Mouse (Mus musculus) heart, embryonic 13.5 days (tissue): ENCODE measurements around the gene Map2k6. TPM values are rescaled to one million over a fixed set of nuclear protein-coding genes. Genes with fewer than 3 reads are reported as not detected.

Source experiments
- ATAC-seq: fragments of 200-750 bp; cut with Nextera tagmentation; 2 replicates; pipeline ENCODE4 v1.8.0; 2017; ENCODE audit warnings: moderate TSS enrichment; ENCODE audit not compliant: insufficient number of reproducible peaks, low FRiP score, low TSS enrichment; ENCODE audit errors: extremely low read depth
- H3K27ac ChIP-seq: fragments of 300-500 bp; sonication (generic); replicated peaks from 2 replicates; pipeline ENCODE4 v1.5.1; 2015; ENCODE audit warnings: moderate library complexity, mild to moderate bottlenecking, inconsistent platforms
- H3K27me3 ChIP-seq: fragments of 300-500 bp; sonication (generic); replicated peaks from 2 replicates; pipeline ENCODE4 v1.6.1; 2015; ENCODE audit warnings: mild to moderate bottlenecking, inconsistent platforms
- H3K36me3 ChIP-seq: fragments of 300-500 bp; sonication (generic); 2 replicates; pipeline ENCODE4 v1.6.1; 2015; ENCODE audit warnings: mild to moderate bottlenecking, inconsistent platforms
- H3K4me1 ChIP-seq: fragments of 300-500 bp; sonication (generic); 2 replicates; pipeline ENCODE4 v1.6.1; 2015; ENCODE audit warnings: inconsistent platforms
- H3K4me2 ChIP-seq: fragments of 300-500 bp; sonication (generic); 2 replicates; pipeline ENCODE4 v1.6.1; 2015; ENCODE audit warnings: inconsistent platforms, mild to moderate bottlenecking, moderate library complexity
- H3K4me3 ChIP-seq: fragments of 300-500 bp; sonication (generic); 2 replicates; pipeline ENCODE4 v1.5.1; 2015; ENCODE audit warnings: moderate library complexity, mild to moderate bottlenecking, inconsistent platforms
- H3K9ac ChIP-seq: fragments of 300-500 bp; sonication (generic); 2 replicates; pipeline ENCODE4 v1.6.1; 2015; ENCODE audit warnings: inconsistent platforms, mild to moderate bottlenecking, moderate library complexity
- H3K9me3 ChIP-seq: fragments of 300-500 bp; sonication (generic); 2 replicates; pipeline ENCODE4 v1.6.1; 2016; ENCODE audit warnings: inconsistent platforms
- WGBS: fragments of 180-500 bp; shearing (Covaris S2); methylation state at CpG from one replicate; pipeline ENCODE4 v1.1.7; 2015; ENCODE audit warnings: mixed read lengths; 5-methylcytosine and 5-hydroxymethylcytosine counted together
- polyA plus RNA-seq: library from polyadenylated mRNA; unstranded; fragments of >200 nt; fragmentation: Nextera tagmentation; extraction: Ambion mirVana; gene quantifications from 2 replicates; pipeline ENCODE4 v1.2.1, GENCODE M21; 2015

Map2k6 gene
- polyA plus RNA-seq, 1 experiment from 2014 or later: 14.4 TPM

DNA sequence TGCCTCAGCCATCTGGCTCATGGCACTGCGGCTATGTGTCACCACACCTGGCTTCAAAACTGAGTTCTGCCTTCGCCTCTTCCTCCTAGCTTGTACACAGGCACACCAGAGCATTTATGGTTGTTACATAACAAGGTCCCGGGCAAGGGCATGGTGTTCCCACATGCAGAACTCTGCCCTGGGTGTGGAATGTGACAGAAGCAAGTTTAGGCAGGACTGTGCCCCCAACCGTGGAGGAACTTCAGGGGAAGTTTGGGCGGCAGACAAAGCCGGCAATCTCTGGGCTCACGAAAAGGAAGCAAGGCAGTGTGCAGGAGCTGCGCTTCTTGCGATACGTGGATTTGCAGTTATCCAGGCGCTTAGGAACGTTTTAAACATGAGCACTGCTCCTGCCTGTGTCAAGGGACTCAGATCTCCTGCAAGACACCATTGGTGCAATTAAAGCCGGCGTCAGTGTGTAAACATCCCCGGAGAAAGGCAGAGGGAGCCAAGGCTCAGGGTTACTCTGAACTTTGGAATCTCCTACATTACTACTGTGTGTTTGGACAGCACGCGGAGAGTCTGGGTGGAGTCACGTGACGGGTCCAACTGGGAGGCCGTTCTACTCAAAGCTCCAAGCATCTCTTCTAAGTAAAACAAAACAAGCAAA, 19.1 kb upstream of the Map2k6 start:
- Histone ChIP-seq H3K9ac (peak overlapping the region; percentile 76), H3K36me3 (no peaks in the 10 kb centered on the region), H3K4me2 (peak overlapping the region; percentile 83), H3K4me1 (peaks cover 6% of the 10 kb centered on the region), H3K27ac (0 out of 2 replicates have a peak overlapping the region, but pooled peaks have one; percentile 31), H3K4me3 (peak overlapping the region; percentile 48), H3K27me3 (no peaks in the 10 kb centered on the region), H3K9me3 (no peaks in the 10 kb centered on the region)
- peak; percentile 61; the same call in 1 of the 2 replicates for ATAC-seq
- 10% methylated on average over 20 of the region's 20 CpGs for WGBS

DNA sequence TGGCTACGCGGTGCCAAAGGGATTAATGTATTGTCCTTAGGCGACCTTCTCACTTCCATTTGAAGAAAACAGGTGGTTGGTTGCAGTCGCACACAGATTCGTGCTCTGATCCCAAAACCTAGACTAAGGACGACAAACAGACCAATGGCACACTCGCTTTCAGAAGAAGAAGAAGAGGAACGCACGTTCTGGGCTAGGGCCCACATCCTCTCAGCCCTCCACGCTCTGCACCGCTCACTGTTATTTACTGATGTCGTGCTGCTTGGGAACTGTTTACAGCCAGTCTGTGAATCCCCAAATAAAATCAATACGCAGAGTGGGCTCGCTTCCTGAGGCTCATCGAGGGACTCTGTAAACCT, 18.6 kb upstream of the Map2k6 start:
- H3K9me3 ChIP-seq: no peaks in the 10 kb centered on the region
- H3K9ac ChIP-seq: no peak overlapping the region; the same call in 1 of the 2 replicates
- WGBS: 32% methylated on average over 15 of the region's 15 CpGs
- no peak for ATAC-seq
- no peaks in the 10 kb centered on the region for H3K36me3 ChIP-seq
- H3K4me3 ChIP-seq: peak overlapping the region; percentile 48
- peak overlapping the region; percentile 83 for H3K4me2 ChIP-seq
- H3K4me1 ChIP-seq: peaks cover 6% of the 10 kb centered on the region
- no peak overlapping the region for H3K27ac ChIP-seq
- H3K27me3 ChIP-seq: no peaks in the 10 kb centered on the region

DNA sequence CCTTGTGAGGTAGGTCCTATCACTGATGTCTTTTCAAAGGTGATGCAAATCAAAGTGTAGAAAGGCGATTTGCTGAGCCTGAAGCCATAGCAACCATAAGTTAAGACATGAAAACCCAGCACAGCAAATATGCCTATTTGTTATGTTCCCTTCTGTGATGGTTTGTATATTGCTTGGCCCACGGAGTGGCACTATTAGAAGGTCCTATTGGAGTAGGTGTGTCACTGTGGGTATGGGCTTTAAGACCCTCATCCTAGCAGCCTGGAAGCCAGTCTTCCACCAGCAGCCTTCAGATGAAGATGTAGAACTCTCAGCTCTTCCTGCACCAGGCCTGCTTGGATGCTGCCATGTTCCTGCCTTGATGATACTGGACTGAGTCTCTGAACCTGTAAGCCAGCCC, 13.4 kb upstream of the Map2k6 start:
- Histone ChIP-seq H3K4me1 (no peaks in the 10 kb centered on the region), H3K27me3 (no peaks in the 10 kb centered on the region), H3K4me2 (no peak overlapping the region), H3K9ac (no peak overlapping the region), H3K36me3 (no peaks in the 10 kb centered on the region), H3K4me3 (no peak overlapping the region), H3K27ac (no peak overlapping the region), H3K9me3 (no peaks in the 10 kb centered on the region)
- WGBS: 78% methylated on average over 2 of the region's 2 CpGs
- ATAC-seq: no peak

DNA sequence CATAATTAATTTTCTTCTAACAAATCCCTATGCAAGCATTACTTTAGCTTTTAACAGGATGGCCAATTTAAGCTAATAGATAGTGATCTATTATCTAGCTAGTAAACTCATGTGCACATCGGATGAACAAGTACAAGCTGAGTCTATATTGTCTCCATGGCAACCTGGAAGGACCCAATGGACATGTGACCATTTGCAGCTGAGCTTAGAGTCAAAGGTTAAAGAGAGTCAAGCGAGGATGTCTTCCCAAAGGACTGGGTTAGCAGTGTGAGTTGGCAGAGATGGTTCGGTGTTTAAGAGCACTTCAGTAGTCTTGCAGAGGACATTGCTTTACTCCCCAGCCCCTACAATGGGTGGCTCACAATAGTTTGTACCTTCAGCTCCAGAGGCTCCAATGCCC, 6.2 kb upstream of the Map2k6 start:
- Histone ChIP-seq H3K9ac (no peak overlapping the region), H3K9me3 (no peaks in the 10 kb centered on the region), H3K4me3 (no peak overlapping the region), H3K27me3 (0 out of 2 replicates have a peak, but pooled peaks cover 8% of the 10 kb centered on the region), H3K4me2 (no peak overlapping the region), H3K36me3 (no peaks in the 10 kb centered on the region), H3K27ac (no peak overlapping the region), H3K4me1 (peaks cover 9% of the 10 kb centered on the region; the same call in 1 of the 2 replicates)
- 72% methylated on average over 3 of the region's 3 CpGs for WGBS
- ATAC-seq: no peak

DNA sequence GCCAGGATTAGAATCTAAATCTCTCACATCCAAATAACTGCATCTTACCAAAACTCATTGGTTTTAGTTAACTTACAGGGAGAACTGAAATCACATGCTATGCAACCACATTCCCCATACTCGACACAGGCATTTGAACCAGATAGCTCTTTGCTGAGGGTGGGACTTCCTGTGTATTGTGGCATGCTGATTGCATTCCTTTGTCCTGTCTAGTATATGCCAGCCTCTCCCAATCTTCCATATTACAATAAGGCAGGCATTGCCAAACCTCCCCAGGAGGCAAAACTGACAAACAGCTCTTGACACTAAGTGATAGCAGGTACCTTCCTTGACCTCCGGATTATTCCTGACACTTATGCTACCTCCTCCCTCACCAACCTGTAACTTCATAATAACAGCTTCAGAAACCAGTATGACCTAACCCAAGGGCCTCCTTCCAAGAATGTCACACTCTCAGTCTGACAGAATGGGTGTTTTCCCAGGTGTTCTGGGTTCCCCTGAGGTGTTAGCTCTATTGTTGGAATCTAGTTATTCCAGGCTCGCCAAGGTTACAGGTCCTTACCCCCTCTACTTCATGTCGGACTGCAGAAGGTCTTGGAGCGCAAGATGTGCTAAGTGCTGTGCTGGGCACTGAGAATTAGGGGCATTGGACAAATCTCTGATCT, 4.0 kb upstream of the Map2k6 start:
- H3K36me3 ChIP-seq: no peaks in the 10 kb centered on the region
- no peak overlapping the region for H3K9ac ChIP-seq
- no peak overlapping the region for H3K27ac ChIP-seq
- H3K9me3 ChIP-seq: no peaks in the 10 kb centered on the region
- no peak for ATAC-seq
- H3K4me2 ChIP-seq: no peak overlapping the region
- 0 out of 2 replicates have a peak, but pooled peaks cover 8% of the 10 kb centered on the region for H3K27me3 ChIP-seq
- 63% methylated on average over 5 of the region's 5 CpGs for WGBS
- no peak overlapping the region for H3K4me3 ChIP-seq
- peaks cover 13% of the 10 kb centered on the region; the same call in 1 of the 2 replicates for H3K4me1 ChIP-seq

DNA sequence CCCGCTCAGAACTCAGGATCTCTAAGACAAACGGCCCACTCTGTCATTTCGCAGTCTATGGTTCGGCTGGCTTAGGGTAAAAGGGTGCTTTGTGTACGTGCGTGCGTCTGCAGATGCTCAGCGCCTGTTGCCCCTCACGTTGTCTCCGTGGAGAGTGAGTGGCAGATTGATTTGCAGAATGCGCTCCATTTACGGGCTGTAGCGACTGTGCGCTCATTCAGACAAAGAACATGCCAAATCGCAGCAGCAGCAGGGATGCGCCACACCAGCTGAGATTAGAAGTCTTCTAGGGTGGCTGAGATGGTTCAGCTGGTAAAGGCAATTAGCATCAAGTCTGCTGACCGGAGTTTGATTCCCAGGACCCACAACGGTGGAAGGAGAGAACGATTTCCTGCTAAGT, 2.8 kb upstream of the Map2k6 start:
- Histone ChIP-seq H3K27ac (no peak overlapping the region), H3K9ac (peak overlapping the region; percentile 48), H3K4me3 (peak overlapping the region; percentile 19), H3K9me3 (no peaks in the 10 kb centered on the region), H3K4me2 (peak overlapping the region; percentile 54), H3K36me3 (no peaks in the 10 kb centered on the region), H3K4me1 (peaks cover 23% of the 10 kb centered on the region), H3K27me3 (0 out of 2 replicates have a peak, but pooled peaks cover 8% of the 10 kb centered on the region)
- 38% methylated on average over 19 of the region's 19 CpGs for WGBS
- no peak for ATAC-seq

DNA sequence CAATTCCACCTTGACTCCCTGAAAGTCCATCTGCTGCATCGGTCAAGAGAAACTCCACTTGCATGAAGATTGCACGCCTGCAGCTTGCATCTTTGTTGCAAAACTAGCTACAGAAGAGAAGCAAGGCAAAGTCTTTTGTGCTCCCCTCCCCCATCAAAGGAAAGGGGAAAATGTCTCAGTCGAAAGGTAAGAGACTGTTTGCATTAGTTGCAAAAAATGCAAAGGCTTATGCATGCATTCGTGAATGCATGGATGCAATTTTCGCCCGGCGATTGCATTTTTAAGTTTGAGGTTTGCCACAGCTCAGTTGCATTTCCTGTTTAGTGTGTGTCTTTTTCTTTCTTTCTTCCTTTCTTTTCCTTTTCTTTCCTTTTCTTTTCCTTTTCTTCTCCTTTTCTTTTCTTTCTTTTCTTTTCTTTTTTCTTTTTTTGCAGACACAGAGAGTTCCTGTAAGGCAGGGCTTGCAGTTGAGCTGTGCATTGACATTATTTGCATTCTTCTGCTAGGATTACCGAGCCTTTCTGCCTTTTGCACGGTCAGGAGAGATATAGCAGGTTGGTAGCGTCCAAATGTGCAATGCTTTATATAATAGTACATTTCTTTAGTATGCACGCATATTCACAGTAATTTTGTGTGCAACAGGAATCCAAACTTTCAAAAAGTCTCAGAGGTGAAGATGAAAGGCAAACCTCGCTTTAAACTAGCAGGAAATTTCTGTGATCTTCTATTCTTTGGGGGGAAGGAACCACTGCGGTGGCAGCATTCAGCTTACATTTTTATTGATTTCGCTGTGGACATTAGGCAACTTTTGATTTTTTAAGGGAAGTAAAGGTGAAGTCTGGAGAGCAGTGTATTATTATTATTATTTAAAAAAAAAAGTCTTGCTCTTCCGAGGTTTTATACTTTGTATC, 573 bp downstream of the Map2k6 start:
- peak overlapping the region; percentile 63 for H3K4me3 ChIP-seq
- H3K27me3 ChIP-seq: 0 out of 2 replicates have a peak, but pooled peaks cover 8% of the 10 kb centered on the region
- H3K4me2 ChIP-seq: peak overlapping the region; percentile 73
- H3K4me1 ChIP-seq: peaks cover 38% of the 10 kb centered on the region
- peak overlapping the region; percentile 76 for H3K9ac ChIP-seq
- no peaks in the 10 kb centered on the region for H3K9me3 ChIP-seq
- WGBS: 13% methylated on average over 15 of the region's 15 CpGs
- H3K36me3 ChIP-seq: no peaks in the 10 kb centered on the region
- peak overlapping the region; percentile 50; the same call in 1 of the 2 replicates for H3K27ac ChIP-seq
- ATAC-seq: no peak

DNA sequence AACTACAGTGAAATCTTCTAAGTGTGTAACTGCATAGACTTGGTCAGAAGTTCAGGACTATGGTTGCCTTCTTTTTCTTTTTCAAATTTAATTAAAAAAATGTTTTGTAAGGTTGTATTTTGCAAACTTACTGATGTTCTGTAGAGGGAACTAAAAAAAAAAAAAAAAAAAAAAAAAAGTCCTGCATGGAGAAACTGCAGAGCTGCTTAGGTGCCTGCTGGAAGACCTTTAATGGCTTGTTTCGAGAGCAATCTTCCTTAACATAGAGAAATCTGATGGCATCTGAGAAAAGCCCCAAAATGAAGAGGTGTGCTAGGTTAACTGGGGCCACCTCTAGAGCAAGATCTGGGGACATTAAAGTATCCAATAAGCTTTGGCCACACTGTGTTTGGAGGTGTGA, 1.4 kb downstream of the Map2k6 start:
- Histone ChIP-seq H3K36me3 (no peaks in the 10 kb centered on the region), H3K4me1 (peaks cover 35% of the 10 kb centered on the region), H3K27me3 (0 out of 2 replicates have a peak, but pooled peaks cover 2% of the 10 kb centered on the region), H3K9ac (peak overlapping the region; percentile 76), H3K4me3 (peak overlapping the region; percentile 63), H3K27ac (no peak overlapping the region), H3K4me2 (peak overlapping the region; percentile 73), H3K9me3 (no peaks in the 10 kb centered on the region)
- WGBS: 54% methylated on average over 1 of the region's 1 CpGs
- no peak for ATAC-seq

DNA sequence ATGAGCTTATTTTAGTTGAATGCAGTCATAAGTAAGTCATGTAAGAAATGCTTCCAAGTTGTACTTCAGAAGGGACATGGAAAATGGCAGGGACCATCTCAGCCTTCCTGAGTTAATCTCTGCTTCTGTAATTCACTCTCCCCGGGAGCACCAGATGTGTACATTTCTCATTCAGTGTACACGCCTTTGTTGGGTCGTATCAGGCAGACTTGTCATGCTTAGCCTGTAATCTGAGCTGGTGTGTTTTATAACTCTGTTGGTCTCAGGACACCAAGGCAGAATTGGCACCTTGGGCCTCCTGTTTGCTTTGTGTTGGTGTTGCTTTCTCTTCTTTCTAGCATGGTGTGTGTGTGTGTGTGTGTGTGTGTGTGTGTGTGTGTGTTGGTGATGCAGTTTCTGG, 3.7 kb downstream of the Map2k6 start:
- Histone ChIP-seq H3K4me2 (peak overlapping the region; percentile 29), H3K9ac (no peak overlapping the region), H3K36me3 (no peaks in the 10 kb centered on the region), H3K27ac (peak overlapping the region; percentile 42), H3K9me3 (no peaks in the 10 kb centered on the region), H3K4me1 (peaks cover 32% of the 10 kb centered on the region), H3K4me3 (no peak overlapping the region), H3K27me3 (no peaks in the 10 kb centered on the region)
- WGBS: 44% methylated on average over 3 of the region's 3 CpGs
- no peak for ATAC-seq

DNA sequence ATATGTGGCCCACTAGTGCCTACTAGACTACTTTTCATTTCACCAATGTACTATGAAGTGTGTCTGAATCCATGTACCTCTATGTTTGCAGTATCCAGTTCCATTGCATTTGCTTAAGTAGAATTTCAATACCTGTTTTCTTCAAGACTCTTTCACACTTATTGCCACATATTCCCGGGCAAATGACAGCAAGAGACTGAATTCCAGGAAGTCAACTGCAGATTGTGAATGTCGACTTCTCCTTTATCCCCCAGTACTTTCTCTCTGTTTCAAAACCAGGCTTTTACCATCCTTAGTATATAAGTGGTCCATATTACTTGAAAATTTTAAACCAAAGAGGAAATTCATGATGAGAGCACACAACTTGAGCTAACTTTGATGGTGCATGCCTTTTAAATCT, 4.7 kb downstream of the Map2k6 start:
- ATAC-seq: no peak
- Histone ChIP-seq H3K9me3 (no peaks in the 10 kb centered on the region), H3K4me1 (peaks cover 31% of the 10 kb centered on the region), H3K4me3 (no peak overlapping the region), H3K27me3 (no peaks in the 10 kb centered on the region), H3K27ac (no peak overlapping the region), H3K36me3 (no peaks in the 10 kb centered on the region), H3K4me2 (no peak overlapping the region), H3K9ac (no peak overlapping the region)
- WGBS: 58% methylated on average over 2 of the region's 2 CpGs

DNA sequence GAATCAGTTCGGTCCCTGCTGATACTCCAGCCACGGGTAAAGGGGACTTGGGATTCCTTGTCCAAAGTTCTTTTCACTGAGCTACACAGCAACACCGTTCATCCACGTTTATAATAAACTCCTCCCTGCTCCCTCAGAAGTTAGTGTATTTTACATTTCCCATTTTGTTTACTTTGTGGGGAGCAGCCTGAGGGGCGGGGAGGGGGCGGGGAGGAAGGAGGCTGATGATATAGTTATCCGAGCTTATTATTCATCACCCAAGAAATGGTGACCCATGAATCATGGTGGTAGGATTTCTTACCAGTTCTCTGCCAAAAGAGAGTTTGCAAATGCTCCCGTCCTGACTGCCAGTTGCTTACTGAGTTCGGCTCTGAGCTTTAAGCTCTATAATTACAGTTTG, 6.7 kb downstream of the Map2k6 start:
- peaks cover 21% of the 10 kb centered on the region for H3K4me1 ChIP-seq
- H3K36me3 ChIP-seq: no peaks in the 10 kb centered on the region
- no peak overlapping the region for H3K4me3 ChIP-seq
- H3K4me2 ChIP-seq: no peak overlapping the region
- H3K27me3 ChIP-seq: no peaks in the 10 kb centered on the region
- 67% methylated on average over 9 of the region's 9 CpGs for WGBS
- H3K9me3 ChIP-seq: no peaks in the 10 kb centered on the region
- ATAC-seq: no peak
- no peak overlapping the region for H3K9ac ChIP-seq
- no peak overlapping the region for H3K27ac ChIP-seq
